Mouse (Mus musculus): ENCODE measurements around the gene Ugt1a6a. TPM values are rescaled to one million over a fixed set of nuclear protein-coding genes. Genes with fewer than 3 reads are reported as not detected.

The Ugt1a6a gene
- total and polyA plus RNA-seq, 3 experiments = not detected

DNA sequence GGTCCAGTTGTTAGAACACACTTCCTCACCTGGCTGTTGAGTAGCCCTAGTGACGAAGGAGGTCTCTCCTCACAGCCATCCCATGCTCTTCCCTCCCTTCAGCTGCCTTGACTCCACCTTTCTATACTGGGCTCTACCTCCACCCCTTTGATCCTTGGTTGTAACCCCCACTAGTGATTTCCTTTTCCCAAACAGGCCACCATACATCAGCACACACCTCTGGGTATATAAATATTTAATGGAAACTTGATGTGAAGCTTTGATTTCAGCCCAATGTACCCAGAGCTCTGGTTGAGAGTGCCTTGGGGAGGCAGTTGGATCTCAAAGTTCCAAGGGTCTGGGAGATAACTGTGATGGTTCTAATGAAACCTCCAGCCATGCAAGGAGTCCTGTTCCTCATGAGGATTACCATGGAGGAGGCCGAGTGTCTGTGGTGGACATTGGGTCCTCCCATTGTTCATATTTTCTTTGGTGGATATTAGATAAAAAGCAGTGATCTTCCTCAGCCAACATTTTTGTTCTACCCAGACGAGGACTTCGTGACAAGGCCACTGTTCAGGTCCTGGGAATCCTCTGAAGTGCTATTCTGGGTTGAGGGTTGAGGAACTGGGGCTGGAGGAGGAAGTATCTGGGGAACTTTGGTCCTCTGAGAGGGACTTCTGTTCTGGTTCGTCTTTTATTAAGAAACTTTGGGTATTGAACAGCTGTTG, 92.2 kb downstream of the Ugt1a6a start, which contains the start of gene Mroh2a:
TSS of gene Mroh2a (plus strand) at position 317 of the 710 bp plus-strand sequence.
- H3K9ac ChIP-seq (ENCODE audit: control insufficient read depth, low read depth, low read length, poor library complexity, severe bottlenecking) = no peak within 1 kb of the TSS
- no peak for TF ChIP-seq GABPA (IDR thresholded peaks at IDR 0.05; ENCODE audit: low read depth, low read length)
- H3K79me2 ChIP-seq (ENCODE audit: control insufficient read depth, insufficient read depth, low read length, poor library complexity) = no peaks in the 10 kb centered on the region
- no peak within 1 kb of the TSS for H3K27ac ChIP-seq (ENCODE audit: control insufficient read depth, low read depth, low read length)
- no peaks in the 10 kb centered on the region for H3K9me3 ChIP-seq (replicated peaks; ENCODE audit: insufficient read depth, low read length)
- H3K4me1 ChIP-seq (ENCODE audit: control insufficient read depth in 1 of 2, insufficient read depth in 2 of 2, low read length in 2 of 2) = no peaks in the 10 kb centered on the region
- H3K27me3 ChIP-seq (ENCODE audit: control insufficient read depth in 1 of 2, insufficient read depth in 2 of 2, low read length in 2 of 2) = no peaks in the 10 kb centered on the region
- no peaks in the 10 kb centered on the region for H3K36me3 ChIP-seq (ENCODE audit: control insufficient read depth in 1 of 2, insufficient read depth in 2 of 2, low read length in 2 of 2)
- no peak within 1 kb of the TSS for H3K4me3 ChIP-seq (ENCODE audit: control insufficient read depth in 1 of 2, insufficient read depth in 1 of 2, low read depth in 2 of 2, low read length in 2 of 2)
- DNase-seq (ENCODE audit: low read depth, low spot score) = peak; percentile 35

DNA sequence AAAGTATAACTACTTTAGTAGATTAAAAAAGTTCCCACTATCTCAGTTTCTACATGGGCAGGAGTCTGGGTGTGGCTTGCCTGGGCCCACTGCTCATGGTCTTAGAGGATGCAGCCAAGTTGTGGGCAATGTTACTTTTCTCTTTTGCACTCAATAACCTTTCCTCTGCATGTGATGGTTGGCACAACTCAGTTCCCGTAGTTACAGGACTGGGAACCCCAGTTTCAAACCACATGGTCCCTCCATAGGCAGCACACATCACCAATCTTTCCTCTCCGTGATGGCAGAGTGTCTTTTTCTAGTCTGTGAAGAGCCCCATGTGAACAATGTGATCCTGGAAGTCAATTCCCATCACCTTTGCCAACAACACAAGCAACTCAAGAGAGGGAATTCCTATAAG, 92.9 kb downstream of the Ugt1a6a start:
- Histone ChIP-seq H3K9ac (ENCODE audit: control insufficient read depth, low read depth, low read length, poor library complexity, severe bottlenecking) (no peak overlapping the region), H3K4me3 (ENCODE audit: control insufficient read depth in 1 of 2, insufficient read depth in 1 of 2, low read depth in 2 of 2, low read length in 2 of 2) (no peak overlapping the region), H3K27ac (ENCODE audit: control insufficient read depth, low read depth, low read length) (no peak overlapping the region), H3K79me2 (ENCODE audit: control insufficient read depth, insufficient read depth, low read length, poor library complexity) (no peaks in the 10 kb centered on the region), H3K9me3 (replicated peaks; ENCODE audit: insufficient read depth, low read length) (no peaks in the 10 kb centered on the region), H3K36me3 (ENCODE audit: control insufficient read depth in 1 of 2, insufficient read depth in 2 of 2, low read length in 2 of 2) (no peaks in the 10 kb centered on the region), H3K27me3 (ENCODE audit: control insufficient read depth in 1 of 2, insufficient read depth in 2 of 2, low read length in 2 of 2) (no peaks in the 10 kb centered on the region), H3K4me1 (ENCODE audit: control insufficient read depth in 1 of 2, insufficient read depth in 2 of 2, low read length in 2 of 2) (no peaks in the 10 kb centered on the region)
- no peak for DNase-seq (ENCODE audit: low read depth, low spot score)
- TF ChIP-seq CHD2 (IDR thresholded peaks at IDR 0.05; ENCODE audit: low read length) (no peak), POLR2AphosphoS2 (IDR thresholded peaks at IDR 0.05; ENCODE audit: low read length) (no peak)

- Histone ChIP-seq H3K4me1 (ENCODE audit: control insufficient read depth in 1 of 2, insufficient read depth in 2 of 2, low read length in 2 of 2) (no peaks in the 10 kb centered on the region), H3K27me3 (ENCODE audit: control insufficient read depth in 1 of 2, insufficient read depth in 2 of 2, low read length in 2 of 2) (no peaks in the 10 kb centered on the region), H3K9me3 (replicated peaks; ENCODE audit: insufficient read depth, low read length) (no peaks in the 10 kb centered on the region), H3K27ac (ENCODE audit: control insufficient read depth, low read depth, low read length) (no peak overlapping the region), H3K79me2 (ENCODE audit: control insufficient read depth, insufficient read depth, low read length, poor library complexity) (no peaks in the 10 kb centered on the region), H3K36me3 (ENCODE audit: control insufficient read depth in 1 of 2, insufficient read depth in 2 of 2, low read length in 2 of 2) (no peaks in the 10 kb centered on the region), H3K4me3 (ENCODE audit: control insufficient read depth in 1 of 2, insufficient read depth in 1 of 2, low read depth in 2 of 2, low read length in 2 of 2) (no peak overlapping the region), H3K9ac (ENCODE audit: control insufficient read depth, low read depth, low read length, poor library complexity, severe bottlenecking) (no peak overlapping the region)
- TF ChIP-seq E2F4 (IDR thresholded peaks at IDR 0.05; ENCODE audit: borderline replicate concordance, low read depth, low read length) (no peak), SMC3 (IDR thresholded peaks at IDR 0.05; ENCODE audit: low read depth, low read length) (no peak), TBP (IDR thresholded peaks at IDR 0.05; ENCODE audit: low read depth, low read length) (no peak), TAL1 (IDR thresholded peaks at IDR 0.05; ENCODE audit: low read length) (0 out of 2 replicates have a peak, but pooled peaks have one; percentile 2), JUND (IDR thresholded peaks at IDR 0.05; ENCODE audit: low read depth, low read length) (no peak)
- DNase-seq (ENCODE audit: low read depth, low spot score) = no peak
Observed at GRCm38 (mm10) chr1:88228121-88228520, 93.5 kb downstream of the Ugt1a6a start.

DNA sequence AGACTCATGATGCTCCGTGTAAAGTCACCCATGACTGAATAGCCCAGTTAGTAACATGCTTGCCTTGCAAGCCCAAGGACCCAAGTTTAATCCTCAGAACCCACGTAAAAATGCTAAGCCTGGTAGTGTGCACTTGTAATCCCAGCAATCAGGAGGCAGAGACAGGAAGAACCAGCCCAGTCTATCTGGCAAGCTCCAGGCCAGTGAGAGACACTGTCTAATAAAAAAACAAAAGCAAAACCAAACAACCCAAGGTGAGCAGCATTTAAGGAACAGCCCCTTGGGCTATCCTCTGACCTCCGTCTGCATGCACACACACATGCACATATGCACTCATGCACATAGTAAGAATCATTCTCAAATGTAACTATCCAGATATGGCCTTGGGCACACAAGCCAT, 95.0 kb downstream of the Ugt1a6a start:
- Histone ChIP-seq H3K27me3 (ENCODE audit: control insufficient read depth in 1 of 2, insufficient read depth in 2 of 2, low read length in 2 of 2) (no peaks in the 10 kb centered on the region), H3K4me3 (ENCODE audit: control insufficient read depth in 1 of 2, insufficient read depth in 1 of 2, low read depth in 2 of 2, low read length in 2 of 2) (no peak overlapping the region), H3K9me3 (replicated peaks; ENCODE audit: insufficient read depth, low read length) (no peaks in the 10 kb centered on the region), H3K4me1 (ENCODE audit: control insufficient read depth in 1 of 2, insufficient read depth in 2 of 2, low read length in 2 of 2) (no peaks in the 10 kb centered on the region), H3K79me2 (ENCODE audit: control insufficient read depth, insufficient read depth, low read length, poor library complexity) (no peaks in the 10 kb centered on the region), H3K36me3 (ENCODE audit: control insufficient read depth in 1 of 2, insufficient read depth in 2 of 2, low read length in 2 of 2) (no peaks in the 10 kb centered on the region), H3K9ac (ENCODE audit: control insufficient read depth, low read depth, low read length, poor library complexity, severe bottlenecking) (no peak overlapping the region), H3K27ac (ENCODE audit: control insufficient read depth, low read depth, low read length) (no peak overlapping the region)
- no peak for TF ChIP-seq POLR2AphosphoS2 (IDR thresholded peaks at IDR 0.05; ENCODE audit: low read length)
- no peak for TF ChIP-seq HCFC1 (IDR thresholded peaks at IDR 0.05; ENCODE audit: low read depth, low read length)
- 0 out of 2 replicates have a peak, but pooled peaks have one; percentile 1 for TF ChIP-seq TAL1 (IDR thresholded peaks at IDR 0.05; ENCODE audit: low read length)
- TF ChIP-seq USF1 (IDR thresholded peaks at IDR 0.05; ENCODE audit: low read depth, low read length) = no peak
- TF ChIP-seq POLR2AphosphoS5 (IDR thresholded peaks at IDR 0.05; ENCODE audit: borderline replicate concordance, low read depth, low read length) = no peak
- TF ChIP-seq NRF1 (IDR thresholded peaks at IDR 0.05; ENCODE audit: insufficient read depth, low read depth, low read length, poor library complexity, severe bottlenecking) = no peak
- no peak for DNase-seq (ENCODE audit: low read depth, low spot score)
